Mouse (Mus musculus): Measurements from ENCODE around the gene Gpr157. TPM values are rescaled to one million over a fixed set of nuclear protein-coding genes. Genes with fewer than 3 reads are reported as not detected.
"Not testable (repeated sequence)": the region's sequence is repeated elsewhere in the genome, so short reads cannot be mapped to it uniquely, and the experiment has no call there.

Gene Gpr157
- polyA plus RNA-seq (2012; rRNA removed) = 3.8 and 5.0 TPM in 2 replicates

GRCm38 (mm10) chr4:150087161-150087889 is at the start of gene Gpr157:
Gene Gpr157, plus strand, starts transcription at chr4:150087365.
- H3K4me1 ChIP-seq (ENCODE audit: control insufficient read depth, insufficient read depth, low read length) = peaks cover 10% of the 10 kb centered on the region; the same call in 1 of the 2 replicates
- peak; percentile 95 for DNase-seq
- H3K4me3 ChIP-seq (replicated peaks; ENCODE audit: extremely low read depth, low read depth, low read length) = peak within 1 kb of the TSS; percentile 75
- TF ChIP-seq CTCF (IDR thresholded peaks at IDR 0.05; ENCODE audit: insufficient read depth, low read length) (no peak), POLR2A (IDR thresholded peaks at IDR 0.05; ENCODE audit: borderline replicate concordance, extremely low read depth, low read depth, low read length) (peak; percentile 49; the same call in 1 of the 2 replicates)
- under 1% methylated on average over 54 of the region's 56 CpGs for WGBS

- Histone ChIP-seq H3K4me1 (ENCODE audit: control insufficient read depth, insufficient read depth, low read length) (no peaks in the 10 kb centered on the region), H3K4me3 (replicated peaks; ENCODE audit: extremely low read depth, low read depth, low read length) (no peak overlapping the region)
- 86% methylated on average over 7 of the region's 7 CpGs for WGBS
- no peak for DNase-seq
- TF ChIP-seq POLR2A (IDR thresholded peaks at IDR 0.05; ENCODE audit: borderline replicate concordance, extremely low read depth, low read depth, low read length) (no peak), CTCF (IDR thresholded peaks at IDR 0.05; ENCODE audit: insufficient read depth, low read length) (no peak)
These were observed 48.6 kb upstream of the Gpr157 start for GRCm38 (mm10) chr4:150038533-150038932.

- Histone ChIP-seq H3K4me3 (replicated peaks; ENCODE audit: extremely low read depth, low read depth, low read length) (no peak overlapping the region), H3K4me1 (ENCODE audit: control insufficient read depth, insufficient read depth, low read length) (no peaks in the 10 kb centered on the region)
- TF ChIP-seq CTCF (IDR thresholded peaks at IDR 0.05; ENCODE audit: insufficient read depth, low read length) (no peak), POLR2A (IDR thresholded peaks at IDR 0.05; ENCODE audit: borderline replicate concordance, extremely low read depth, low read depth, low read length) (no peak)
- 77% methylated on average over 9 of the region's 9 CpGs for WGBS
- DNase-seq = no peak
These were observed 47.1 kb upstream of the Gpr157 start for GRCm38 (mm10) chr4:150040003-150040581.

- not testable (repeated sequence) for DNase-seq; H3K4me1 ChIP-seq (ENCODE audit: control insufficient read depth, insufficient read depth, low read length); H3K4me3 ChIP-seq (replicated peaks; ENCODE audit: extremely low read depth, low read depth, low read length)
- 88% methylated on average over 1 of the region's 1 CpGs for WGBS
These were observed 46.3 kb upstream of the Gpr157 start for GRCm38 (mm10) chr4:150040856-150041255.

- no peak for DNase-seq
- 80% methylated on average over 10 of the region's 10 CpGs for WGBS
- H3K4me1 ChIP-seq (ENCODE audit: control insufficient read depth, insufficient read depth, low read length) = no peaks in the 10 kb centered on the region
These were observed 45.6 kb upstream of the Gpr157 start for GRCm38 (mm10) chr4:150041346-150042110.

GRCm38 (mm10) chr4:150043591-150043990 is 43.6 kb upstream of the Gpr157 start:
- no peak for TF ChIP-seq POLR2A (IDR thresholded peaks at IDR 0.05; ENCODE audit: borderline replicate concordance, extremely low read depth, low read depth, low read length)
- no peak for TF ChIP-seq CTCF (IDR thresholded peaks at IDR 0.05; ENCODE audit: insufficient read depth, low read length)
- Histone ChIP-seq H3K4me1 (ENCODE audit: control insufficient read depth, insufficient read depth, low read length) (no peaks in the 10 kb centered on the region), H3K4me3 (replicated peaks; ENCODE audit: extremely low read depth, low read depth, low read length) (no peak overlapping the region)
- DNase-seq = no peak
- WGBS = 94% methylated on average over 9 of the region's 9 CpGs

More at GRCm38 (mm10) chr4:150041346-150042110, 45.6 kb upstream of the Gpr157 start:
- H3K4me3 ChIP-seq (replicated peaks; ENCODE audit: extremely low read depth, low read depth, low read length) = no peak overlapping the region
- TF ChIP-seq POLR2A (IDR thresholded peaks at IDR 0.05; ENCODE audit: borderline replicate concordance, extremely low read depth, low read depth, low read length) = no peak
- TF ChIP-seq CTCF (IDR thresholded peaks at IDR 0.05; ENCODE audit: insufficient read depth, low read length) = no peak

GRCm38 (mm10) chr4:150048038-150048437 is 39.1 kb upstream of the Gpr157 start:
- peak overlapping the region; percentile 63 for H3K4me3 ChIP-seq (replicated peaks; ENCODE audit: extremely low read depth, low read depth, low read length)
- WGBS = under 1% methylated on average over 20 of the region's 20 CpGs
- peak; percentile 81 for DNase-seq
- TF ChIP-seq POLR2A (IDR thresholded peaks at IDR 0.05; ENCODE audit: borderline replicate concordance, extremely low read depth, low read depth, low read length) = peak; percentile 35; the same call in 1 of the 2 replicates
- TF ChIP-seq CTCF (IDR thresholded peaks at IDR 0.05; ENCODE audit: insufficient read depth, low read length) = no peak
- no peaks in the 10 kb centered on the region for H3K4me1 ChIP-seq (ENCODE audit: control insufficient read depth, insufficient read depth, low read length)

GRCm38 (mm10) chr4:150048478-150049156 is 38.5 kb upstream of the Gpr157 start:
- DNase-seq = peak; percentile 47
- TF ChIP-seq CTCF (IDR thresholded peaks at IDR 0.05; ENCODE audit: insufficient read depth, low read length) (no peak), POLR2A (IDR thresholded peaks at IDR 0.05; ENCODE audit: borderline replicate concordance, extremely low read depth, low read depth, low read length) (no peak)
- H3K4me3 ChIP-seq (replicated peaks; ENCODE audit: extremely low read depth, low read depth, low read length) = peak overlapping the region; percentile 63
- no peaks in the 10 kb centered on the region for H3K4me1 ChIP-seq (ENCODE audit: control insufficient read depth, insufficient read depth, low read length)
- 2% methylated on average over 49 of the region's 49 CpGs for WGBS

GRCm38 (mm10) chr4:150049157-150049513 is 38.0 kb upstream of the Gpr157 start:
- peak overlapping the region; percentile 63 for H3K4me3 ChIP-seq (replicated peaks; ENCODE audit: extremely low read depth, low read depth, low read length)
- no peak for DNase-seq
- H3K4me1 ChIP-seq (ENCODE audit: control insufficient read depth, insufficient read depth, low read length) = no peaks in the 10 kb centered on the region
- WGBS = 20% methylated on average over 15 of the region's 15 CpGs
- TF ChIP-seq POLR2A (IDR thresholded peaks at IDR 0.05; ENCODE audit: borderline replicate concordance, extremely low read depth, low read depth, low read length) (no peak), CTCF (IDR thresholded peaks at IDR 0.05; ENCODE audit: insufficient read depth, low read length) (no peak)
